Mouse (Mus musculus): ENCODE measurements at regions not wholly inside any gene's neighbourhood (a gene's known extent, or its start where the extent isn't known, plus 50 kb on each side); places are given as distances from the start of the nearest gene placed in this dataset.

DNA sequence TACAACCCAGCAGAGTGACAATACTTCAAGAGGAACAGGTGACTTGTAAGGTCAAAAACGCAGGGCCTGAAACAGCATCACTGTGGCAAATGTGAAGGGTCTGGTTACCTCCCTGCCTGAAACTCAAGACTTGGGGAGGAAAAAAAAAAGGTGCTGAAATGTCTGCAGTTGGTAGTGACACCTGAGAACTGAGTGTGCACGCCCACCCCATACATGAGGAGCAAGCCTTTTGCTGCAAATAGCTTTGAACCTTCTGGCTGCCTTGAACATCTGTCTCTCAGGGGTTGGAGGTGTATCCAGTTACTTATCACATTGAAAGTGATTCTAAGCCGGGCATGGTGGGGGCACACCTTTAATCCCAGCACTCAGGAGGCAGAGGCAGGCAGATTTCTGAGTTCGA lies 346.1 kb upstream of the Nfe2l3 start:
- no peaks in the 10 kb centered on the region for H3K4me1 ChIP-seq (ENCODE audit: control insufficient read depth, insufficient read depth, low read length)
- H3K27ac ChIP-seq (replicated peaks; ENCODE audit: insufficient read depth, low read depth, low read length) = no peak overlapping the region
- WGBS = 90% methylated on average over 4 of the region's 4 CpGs
- TF ChIP-seq CTCF (IDR thresholded peaks at IDR 0.05; ENCODE audit: low read depth, low read length) (no peak), POLR2A (IDR thresholded peaks at IDR 0.05; ENCODE audit: extremely low read depth, insufficient read depth, low read length) (no peak)
- no peaks in the 10 kb centered on the region for H3K27me3 ChIP-seq (ENCODE audit: control insufficient read depth, insufficient read depth, low read length)
- H3K79me2 ChIP-seq (ENCODE audit: control insufficient read depth, insufficient read depth, low read length) = no peaks in the 10 kb centered on the region
- H3K36me3 ChIP-seq (ENCODE audit: control insufficient read depth, insufficient read depth, low read length) = no peaks in the 10 kb centered on the region
- no peak overlapping the region for H3K4me3 ChIP-seq (ENCODE audit: insufficient read depth, low read depth, low read length)
- H3K9ac ChIP-seq (ENCODE audit: low read depth, low read length) = no peak overlapping the region
- no peak for DNase-seq (ENCODE audit: extremely low read depth, low read depth, low spot score)

GRCm38 (mm10) chr6:51087806-51088205 lies 344.7 kb upstream of the Nfe2l3 start:
- no peak for DNase-seq (ENCODE audit: extremely low read depth, low read depth, low spot score)
- Histone ChIP-seq H3K4me1 (ENCODE audit: control insufficient read depth, insufficient read depth, low read length) (no peaks in the 10 kb centered on the region), H3K27ac (replicated peaks; ENCODE audit: insufficient read depth, low read depth, low read length) (no peak overlapping the region), H3K27me3 (ENCODE audit: control insufficient read depth, insufficient read depth, low read length) (no peaks in the 10 kb centered on the region), H3K4me3 (ENCODE audit: insufficient read depth, low read depth, low read length) (no peak overlapping the region), H3K9ac (ENCODE audit: low read depth, low read length) (no peak overlapping the region), H3K36me3 (ENCODE audit: control insufficient read depth, insufficient read depth, low read length) (no peaks in the 10 kb centered on the region), H3K79me2 (ENCODE audit: control insufficient read depth, insufficient read depth, low read length) (no peaks in the 10 kb centered on the region)
- no peak for TF ChIP-seq CTCF (IDR thresholded peaks at IDR 0.05; ENCODE audit: low read depth, low read length)
- 70% methylated on average over 2 of the region's 2 CpGs for WGBS

DNA sequence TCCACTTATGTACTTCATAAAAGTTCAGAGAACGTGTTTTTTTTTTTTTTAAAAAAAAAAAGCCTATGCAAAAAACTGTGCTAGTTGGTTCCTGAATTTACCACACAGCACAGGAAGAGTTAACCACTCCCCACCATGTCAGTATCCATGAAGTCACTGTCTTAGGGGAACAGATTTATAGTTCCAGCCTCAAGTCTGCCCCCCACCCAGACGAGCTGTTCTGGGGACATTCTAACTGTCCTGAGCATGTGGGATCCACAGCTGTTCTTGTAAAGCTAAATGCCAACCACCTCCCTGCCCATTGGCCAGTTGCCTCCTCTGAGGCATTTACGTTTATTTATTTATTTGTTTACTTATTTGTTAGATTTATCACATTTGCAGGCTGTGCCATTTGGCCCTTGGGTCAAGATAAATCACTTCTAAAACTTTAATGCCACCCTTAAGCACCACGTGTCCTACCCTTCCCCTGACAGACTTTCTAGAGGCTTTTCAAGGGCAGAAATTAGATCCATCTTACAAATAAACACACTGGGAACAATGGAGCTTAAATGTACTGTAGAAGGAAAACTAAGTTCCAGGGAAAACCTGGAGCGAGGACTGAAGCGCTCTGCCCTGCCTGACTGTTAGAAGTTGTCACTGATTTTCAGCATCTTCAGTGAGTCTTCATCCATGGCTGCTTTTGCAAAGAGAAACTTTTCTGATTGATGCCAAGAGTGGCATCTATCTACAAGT lies 343.7 kb upstream of the Nfe2l3 start:
- H3K9ac ChIP-seq (ENCODE audit: low read depth, low read length) = no peak overlapping the region
- no peak overlapping the region for H3K4me3 ChIP-seq (ENCODE audit: insufficient read depth, low read depth, low read length)

DNA sequence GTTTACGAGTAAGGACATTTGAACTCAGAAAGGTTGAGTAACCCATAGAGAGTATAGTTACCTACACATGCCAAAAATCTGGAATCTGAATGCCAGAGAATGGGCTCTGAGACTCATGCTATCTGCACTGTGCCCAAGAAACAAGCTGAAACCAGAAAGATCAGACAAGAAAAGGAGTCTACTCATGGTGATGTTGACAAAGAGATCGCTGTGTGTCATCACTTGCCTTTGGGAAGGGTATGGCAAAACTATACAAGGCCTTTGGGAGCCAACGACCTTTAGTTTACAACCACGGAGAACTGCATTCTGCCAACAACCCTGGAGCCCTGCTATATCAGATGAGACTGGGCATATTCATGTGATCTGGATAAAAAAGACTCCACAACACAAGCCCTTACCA lies 339.3 kb upstream of the Nfe2l3 start:
- Histone ChIP-seq H3K4me1 (ENCODE audit: control insufficient read depth, insufficient read depth, low read length) (no peaks in the 10 kb centered on the region), H3K79me2 (ENCODE audit: control insufficient read depth, insufficient read depth, low read length) (no peaks in the 10 kb centered on the region), H3K9ac (ENCODE audit: low read depth, low read length) (no peak overlapping the region), H3K4me3 (ENCODE audit: insufficient read depth, low read depth, low read length) (no peak overlapping the region), H3K27ac (replicated peaks; ENCODE audit: insufficient read depth, low read depth, low read length) (no peak overlapping the region), H3K36me3 (ENCODE audit: control insufficient read depth, insufficient read depth, low read length) (no peaks in the 10 kb centered on the region), H3K27me3 (ENCODE audit: control insufficient read depth, insufficient read depth, low read length) (no peaks in the 10 kb centered on the region)
- WGBS = 89% methylated on average over 4 of the region's 4 CpGs
- no peak for DNase-seq (ENCODE audit: extremely low read depth, low read depth, low spot score)
- TF ChIP-seq CTCF (IDR thresholded peaks at IDR 0.05; ENCODE audit: low read depth, low read length) = no peak
- no peak for TF ChIP-seq POLR2A (IDR thresholded peaks at IDR 0.05; ENCODE audit: extremely low read depth, insufficient read depth, low read length)

More for the DNA sequence above, 343.7 kb upstream of the Nfe2l3 start:
- no peaks in the 10 kb centered on the region for H3K79me2 ChIP-seq (ENCODE audit: control insufficient read depth, insufficient read depth, low read length)
- no peak for DNase-seq (ENCODE audit: extremely low read depth, low read depth, low spot score)
- H3K27ac ChIP-seq (replicated peaks; ENCODE audit: insufficient read depth, low read depth, low read length) = no peak overlapping the region
- no peaks in the 10 kb centered on the region for H3K27me3 ChIP-seq (ENCODE audit: control insufficient read depth, insufficient read depth, low read length)
- H3K4me1 ChIP-seq (ENCODE audit: control insufficient read depth, insufficient read depth, low read length) = no peaks in the 10 kb centered on the region
- H3K36me3 ChIP-seq (ENCODE audit: control insufficient read depth, insufficient read depth, low read length) = no peaks in the 10 kb centered on the region
- 74% methylated on average over 6 of the region's 6 CpGs for WGBS
- TF ChIP-seq CTCF (IDR thresholded peaks at IDR 0.05; ENCODE audit: low read depth, low read length) (no peak), POLR2A (IDR thresholded peaks at IDR 0.05; ENCODE audit: extremely low read depth, insufficient read depth, low read length) (no peak)

DNA sequence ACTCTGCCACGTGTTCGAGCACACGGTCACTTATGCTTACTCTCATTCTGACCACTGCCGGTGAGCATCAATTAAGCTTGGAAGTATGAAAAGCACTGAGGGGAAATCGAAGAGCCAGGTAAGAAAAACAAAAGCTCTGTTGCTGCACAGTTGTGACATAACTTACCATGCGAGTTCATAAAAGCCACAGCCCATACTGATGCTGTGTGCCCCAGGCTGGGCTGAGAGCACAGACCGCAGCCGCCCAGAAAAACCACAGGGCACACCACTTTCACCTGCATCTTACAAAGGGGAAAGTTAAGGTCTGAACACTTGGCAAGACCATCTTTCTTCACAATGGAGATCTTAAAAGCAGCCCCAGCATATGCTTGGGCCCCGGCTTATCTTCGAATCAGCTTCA lies 338.2 kb upstream of the Nfe2l3 start:
- no peaks in the 10 kb centered on the region for H3K4me1 ChIP-seq (ENCODE audit: control insufficient read depth, insufficient read depth, low read length)
- 94% methylated on average over 10 of the region's 10 CpGs for WGBS
- no peak for DNase-seq (ENCODE audit: extremely low read depth, low read depth, low spot score)
- H3K36me3 ChIP-seq (ENCODE audit: control insufficient read depth, insufficient read depth, low read length) = no peaks in the 10 kb centered on the region
- no peaks in the 10 kb centered on the region for H3K79me2 ChIP-seq (ENCODE audit: control insufficient read depth, insufficient read depth, low read length)
- no peak overlapping the region for H3K9ac ChIP-seq (ENCODE audit: low read depth, low read length)
- H3K27ac ChIP-seq (replicated peaks; ENCODE audit: insufficient read depth, low read depth, low read length) = no peak overlapping the region
- no peak overlapping the region for H3K4me3 ChIP-seq (ENCODE audit: insufficient read depth, low read depth, low read length)
- H3K27me3 ChIP-seq (ENCODE audit: control insufficient read depth, insufficient read depth, low read length) = no peaks in the 10 kb centered on the region
- TF ChIP-seq POLR2A (IDR thresholded peaks at IDR 0.05; ENCODE audit: extremely low read depth, insufficient read depth, low read length) = no peak
- no peak for TF ChIP-seq CTCF (IDR thresholded peaks at IDR 0.05; ENCODE audit: low read depth, low read length)

DNA sequence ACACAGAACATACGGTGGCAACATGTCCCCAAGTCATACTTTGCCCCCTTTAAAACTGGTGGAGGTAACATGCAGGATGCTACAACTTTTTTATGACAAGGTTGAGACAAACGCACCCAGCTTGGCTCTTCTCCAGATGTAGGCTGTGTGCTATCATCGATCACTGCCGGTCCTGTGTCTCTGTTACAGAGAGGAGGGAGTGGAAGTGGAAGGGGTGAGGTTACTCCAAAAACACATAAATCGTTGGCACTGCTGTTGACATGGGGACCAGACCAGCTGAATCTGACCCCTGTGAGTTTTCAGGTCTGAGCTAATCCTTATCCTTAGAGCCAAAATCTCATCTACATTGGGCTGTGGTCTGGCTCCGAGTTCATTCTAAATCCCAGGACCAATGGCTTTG lies 335.0 kb upstream of the Nfe2l3 start:
- no peak for DNase-seq (ENCODE audit: extremely low read depth, low read depth, low spot score)
- H3K9ac ChIP-seq (ENCODE audit: low read depth, low read length) = no peak overlapping the region
- H3K27ac ChIP-seq (replicated peaks; ENCODE audit: insufficient read depth, low read depth, low read length) = no peak overlapping the region
- H3K27me3 ChIP-seq (ENCODE audit: control insufficient read depth, insufficient read depth, low read length) = no peaks in the 10 kb centered on the region
- 81% methylated on average over 6 of the region's 6 CpGs for WGBS
- no peak for TF ChIP-seq CTCF (IDR thresholded peaks at IDR 0.05; ENCODE audit: low read depth, low read length)
- no peak for TF ChIP-seq POLR2A (IDR thresholded peaks at IDR 0.05; ENCODE audit: extremely low read depth, insufficient read depth, low read length)
- no peaks in the 10 kb centered on the region for H3K4me1 ChIP-seq (ENCODE audit: control insufficient read depth, insufficient read depth, low read length)
- no peaks in the 10 kb centered on the region for H3K36me3 ChIP-seq (ENCODE audit: control insufficient read depth, insufficient read depth, low read length)
- H3K4me3 ChIP-seq (ENCODE audit: insufficient read depth, low read depth, low read length) = no peak overlapping the region
- no peaks in the 10 kb centered on the region for H3K79me2 ChIP-seq (ENCODE audit: control insufficient read depth, insufficient read depth, low read length)
